Mouse (Mus musculus): ENCODE measurements around the gene Gm10663. TPM values are rescaled to one million over a fixed set of nuclear protein-coding genes. Genes with fewer than 3 reads are reported as not detected.

The Gm10663 gene
- polyA plus RNA-seq (2012; rRNA removed), result not detected in 2 replicates

DNA sequence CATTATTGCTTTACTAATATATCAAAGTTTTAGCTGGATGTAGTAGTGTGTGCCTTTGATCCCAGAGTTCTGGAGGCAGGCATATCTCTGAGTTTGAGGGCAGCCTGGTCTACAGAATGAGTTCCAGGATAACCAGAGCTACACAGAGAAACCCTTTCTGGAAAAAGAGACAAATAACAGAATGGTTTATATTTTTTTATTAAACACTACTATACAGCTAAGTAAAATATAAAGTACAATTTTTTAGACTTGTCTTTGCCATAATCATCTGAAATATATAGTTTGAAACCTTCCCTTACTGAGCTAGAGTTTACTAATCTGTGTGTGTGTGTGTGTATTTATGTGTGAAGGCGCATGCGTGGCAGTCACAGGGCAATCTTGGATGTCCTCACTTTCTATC is at the start of gene Gm10663:
Gene Gm10663, plus strand, starts transcription at position 301 of the 400 bp plus-strand sequence.

DNA sequence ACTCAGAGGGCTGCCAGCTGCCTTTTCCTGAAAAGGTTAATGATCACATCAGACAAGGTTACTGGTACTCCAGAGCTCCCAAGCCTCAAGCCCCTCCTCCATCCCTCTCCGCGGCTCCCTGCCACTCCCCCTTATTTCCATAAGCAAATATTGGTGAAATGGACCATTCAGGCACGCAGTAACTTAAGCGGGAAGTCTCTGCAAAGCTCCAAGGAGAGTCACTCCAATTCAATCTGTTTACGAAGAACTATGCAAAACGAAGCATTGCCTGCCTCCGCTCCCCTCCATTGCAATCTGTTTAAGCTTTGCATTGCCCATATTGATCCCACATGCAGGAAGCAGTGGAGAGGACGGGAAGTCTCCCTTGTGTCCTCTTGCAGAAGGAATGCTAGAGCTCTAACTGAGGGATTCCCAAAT is 37.7 kb upstream of the Gm10663 start, which contains the start of gene Apela:
Gene Apela, minus strand, starts transcription at position 220 of the 417 bp plus-strand sequence.

Other genes starting within 250 kb of the Gm10663 start
- 11.2 and 11.9 TPM in 2 replicates for gene Klhl2, start 225.0 kb upstream of the Gm10663 start, polyA plus RNA-seq (2012; rRNA removed)
- gene Tmem192, start 127.8 kb upstream of the Gm10663 start, polyA plus RNA-seq (2012; rRNA removed), result 41.5 and 51.6 TPM in 2 replicates
- gene Trim75, start 87.2 kb upstream of the Gm10663 start, polyA plus RNA-seq (2012; rRNA removed), result not detected in 2 replicates
- gene Trim61, start 56.5 kb upstream of the Gm10663 start, polyA plus RNA-seq (2012; rRNA removed), result not detected in 2 replicates
- gene Trim60, start 56.4 kb upstream of the Gm10663 start, polyA plus RNA-seq (2012; rRNA removed), result not detected in 2 replicates
- 0.29 and 0.33 TPM in 2 replicates for gene Apela, start 37.7 kb upstream of the Gm10663 start, polyA plus RNA-seq (2012; rRNA removed)
- 7.8 and 11.9 TPM in 2 replicates for gene BC030870, start 54.5 kb downstream of the Gm10663 start, polyA plus RNA-seq (2012; rRNA removed)

Data from colon, adult 2 months (tissue).